Mouse (Mus musculus): ENCODE measurements around the gene Nat9.

Gene Nat9

GRCm38 (mm10) chr11:115176399-115177190 lies 11.1 kb downstream of the Nat9 start:
- no peak for DNase-seq (ENCODE audit: low spot score)

- no peak for DNase-seq (ENCODE audit: low spot score)
Measured at GRCm38 (mm10) chr11:115173549-115174339, 13.9 kb downstream of the Nat9 start.

GRCm38 (mm10) chr11:115172825-115173287 lies 14.8 kb downstream of the Nat9 start:
- no peak for DNase-seq (ENCODE audit: low spot score)

GRCm38 (mm10) chr11:115171125-115171524 lies 16.5 kb downstream of the Nat9 start:
- no peak for DNase-seq (ENCODE audit: low spot score)

GRCm38 (mm10) chr11:115169430-115169829 lies 18.2 kb downstream of the Nat9 start:
- DNase-seq (ENCODE audit: low spot score): no peak

- DNase-seq (ENCODE audit: low spot score): no peak
Measured at GRCm38 (mm10) chr11:115167631-115168249, 19.9 kb downstream of the Nat9 start.

GRCm38 (mm10) chr11:115166776-115167175 lies 20.9 kb downstream of the Nat9 start:
- DNase-seq (ENCODE audit: low spot score): no peak

GRCm38 (mm10) chr11:115164976-115165374 lies 22.7 kb downstream of the Nat9 start:
- no peak for DNase-seq (ENCODE audit: low spot score)

GRCm38 (mm10) chr11:115164341-115164975 lies 23.2 kb downstream of the Nat9 start:
- DNase-seq (ENCODE audit: low spot score): no peak

- peak; percentile 37 for DNase-seq (ENCODE audit: low spot score)
Measured at GRCm38 (mm10) chr11:115163568-115164150, 24.0 kb downstream of the Nat9 start.

- peak; percentile 98 for DNase-seq (ENCODE audit: low spot score)
Measured at GRCm38 (mm10) chr11:115162832-115163480, 24.7 kb downstream of the Nat9 start, which contains the start of gene Slc9a3r1. Gene Slc9a3r1, plus strand, starts transcription at chr11:115163341.

- no peak for DNase-seq (ENCODE audit: low spot score)
Measured at GRCm38 (mm10) chr11:115162205-115162601, 25.5 kb downstream of the Nat9 start.

GRCm38 (mm10) chr11:115161578-115162204 lies 26.0 kb downstream of the Nat9 start:
- no peak for DNase-seq (ENCODE audit: low spot score)

GRCm38 (mm10) chr11:115160883-115161577 lies 26.6 kb downstream of the Nat9 start:
- peak; percentile 66 for DNase-seq (ENCODE audit: low spot score)

- peak; percentile 58 for DNase-seq (ENCODE audit: low spot score)
Measured at GRCm38 (mm10) chr11:115160016-115160797, 27.5 kb downstream of the Nat9 start.

- no peak for DNase-seq (ENCODE audit: low spot score)
Measured at GRCm38 (mm10) chr11:115157933-115158719, 29.5 kb downstream of the Nat9 start.

GRCm38 (mm10) chr11:115155053-115155634 lies 32.5 kb downstream of the Nat9 start:
- DNase-seq (ENCODE audit: low spot score): no peak

- DNase-seq (ENCODE audit: low spot score): peak; percentile 62
Measured at GRCm38 (mm10) chr11:115153699-115154292, 33.9 kb downstream of the Nat9 start.
